Mouse (Mus musculus) intestine, embryonic 14.5 days (tissue): ENCODE data around the gene Hypm. TPM values are rescaled to one million over a fixed set of nuclear protein-coding genes. Genes with fewer than 3 reads are reported as not detected.

Experiments used
- polyA plus RNA-seq: library from polyadenylated mRNA; unstranded; fragments of >200 nt; fragmentation: Nextera tagmentation; extraction: Ambion mirVana; gene quantifications from 2 replicates; pipeline ENCODE4 v1.2.1, GENCODE M21; 2014

The Hypm gene
- polyA plus RNA-seq, 1 experiment from 2014 or later = not detected

Other genes with a start within 250 kb of the Hypm start
- gene Dynlt3, start 183.9 kb upstream of the Hypm start, polyA plus RNA-seq = 54.0 and 54.5 TPM in 2 replicates
- not detected in 2 replicates for gene H2al3, start 2.8 kb downstream of the Hypm start, polyA plus RNA-seq
- 2.2 and 3.0 TPM in 2 replicates for gene Sytl5, start 38.7 kb downstream of the Hypm start, polyA plus RNA-seq